Mouse (Mus musculus) liver (tissue): Measurements from ENCODE around the gene Amz1.

Source experiments
- DNase-seq: peaks from one replicate; pipeline ENCODE4 v3.0.0-alpha.2; 2020; ENCODE audit warnings: mixed read lengths

Gene Amz1

DNA sequence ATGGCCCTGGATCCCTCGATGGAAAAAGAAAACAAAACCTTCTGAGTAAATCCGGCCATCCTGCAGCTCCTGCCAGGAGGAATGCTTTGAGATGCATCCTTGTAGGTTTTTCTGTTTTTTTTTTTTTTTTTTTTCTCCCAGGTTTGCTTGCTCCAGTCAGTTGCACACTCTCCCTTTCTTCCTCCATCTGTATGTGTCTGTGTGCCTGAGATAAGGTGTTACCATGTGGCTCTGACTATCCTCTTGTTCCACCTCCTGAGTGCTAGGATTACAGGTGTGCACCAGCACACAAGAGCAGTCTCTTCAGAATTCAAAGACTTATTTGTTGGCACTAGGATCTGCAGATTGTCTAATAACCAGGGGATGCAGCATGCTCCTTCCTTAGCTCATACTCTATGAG, 83.0 kb downstream of the Amz1 start:
- no peak for DNase-seq
